Mouse (Mus musculus) gonadal fat pad, adult 2 months (tissue): ENCODE measurements around the gene Olfr1495. TPM values are rescaled to one million over a fixed set of nuclear protein-coding genes. Genes with fewer than 3 reads are reported as not detected.
"Not testable (repeated sequence)": the region's sequence is repeated elsewhere in the genome, so short reads cannot be mapped to it uniquely, and the experiment has no call there.

ENCODE experiments used
- DNase-seq: peaks from one replicate; pipeline ENCODE4 v3.0.0-alpha.2; 2012; ENCODE audit warnings: low read depth
- polyA plus RNA-seq: library from polyadenylated mRNA; depleted of rRNA; stranded (reverse); fragments of >200 nt; gene quantifications from 2 replicates; pipeline ENCODE4 v1.2.3, GENCODE M21; 2012; rRNA removed

The Olfr1495 gene
- not detected in 2 replicates for polyA plus RNA-seq

GRCm38 (mm10) chr19:13764306-13764705 is at the start of gene Olfr1495:
Olfr1495 (plus strand) TSS chr19:13764606.
- no peak for DNase-seq

- no peak for DNase-seq
These were observed 41.4 kb upstream of the Olfr1495 start, which contains the start of gene Olfr1493-ps1 for GRCm38 (mm10) chr19:13722978-13723377. Olfr1493-ps1 (plus strand) TSS chr19:13723278.

- DNase-seq = no peak
These were observed 25.0 kb upstream of the Olfr1495 start, which contains the start of gene Olfr1494 for GRCm38 (mm10) chr19:13739428-13739827. Olfr1494 (plus strand) TSS chr19:13739728.

GRCm38 (mm10) chr19:13749366-13749765 is 15.0 kb upstream of the Olfr1495 start:
- no peak for DNase-seq

GRCm38 (mm10) chr19:13768565-13769276 is 4.3 kb downstream of the Olfr1495 start:
- no peak for DNase-seq

GRCm38 (mm10) chr19:13777578-13777977 is 13.2 kb downstream of the Olfr1495 start, which contains the start of gene Olfr1496:
Olfr1496 (plus strand) TSS chr19:13777878.
- DNase-seq = no peak

GRCm38 (mm10) chr19:13798102-13798501 is 33.7 kb downstream of the Olfr1495 start, which contains the start of gene Olfr1497:
Olfr1497 (minus strand) TSS chr19:13798202.
- DNase-seq = no peak

- not testable (repeated sequence) for DNase-seq
These were observed 41.1 kb downstream of the Olfr1495 start for GRCm38 (mm10) chr19:13805486-13805885.

- no peak for DNase-seq
These were observed 48.4 kb downstream of the Olfr1495 start for GRCm38 (mm10) chr19:13812823-13813222.

GRCm38 (mm10) chr19:13818827-13819226 is 54.4 kb downstream of the Olfr1495 start:
- no peak for DNase-seq

GRCm38 (mm10) chr19:13819347-13819746 is 54.9 kb downstream of the Olfr1495 start, which contains the start of gene Olfr1499:
Olfr1499 (minus strand) TSS chr19:13819447.
- DNase-seq = no peak

Other genes starting within 250 kb of the Olfr1495 start
- not detected in 2 replicates for gene Olfr1480, start 236.7 kb upstream of the Olfr1495 start, polyA plus RNA-seq
- not detected in 2 replicates for gene Olfr1484, start 181.1 kb upstream of the Olfr1495 start, polyA plus RNA-seq
- gene Olfr1487, start 147.2 kb upstream of the Olfr1495 start, polyA plus RNA-seq = not detected in 2 replicates
- not detected in 2 replicates for gene Olfr1489, start 133.0 kb upstream of the Olfr1495 start, polyA plus RNA-seq
- not detected in 2 replicates for gene Olfr1490, start 113.5 kb upstream of the Olfr1495 start, polyA plus RNA-seq
- not detected in 2 replicates for gene Olfr1491, start 67.3 kb upstream of the Olfr1495 start, polyA plus RNA-seq
- gene Olfr1493-ps1, start 41.3 kb upstream of the Olfr1495 start, polyA plus RNA-seq = not detected in 2 replicates
- gene Olfr1494, start 24.9 kb upstream of the Olfr1495 start, polyA plus RNA-seq = not detected in 2 replicates
- gene Olfr1496, start 13.3 kb downstream of the Olfr1495 start, polyA plus RNA-seq = not detected in 2 replicates
- not detected in 2 replicates for gene Olfr1497, start 33.6 kb downstream of the Olfr1495 start, polyA plus RNA-seq
- gene Olfr1499, start 54.8 kb downstream of the Olfr1495 start, polyA plus RNA-seq = not detected in 2 replicates
- gene Olfr1500, start 65.9 kb downstream of the Olfr1495 start, polyA plus RNA-seq = not detected in 2 replicates
- gene Olfr1501, start 86.1 kb downstream of the Olfr1495 start, polyA plus RNA-seq = not detected in 2 replicates
- gene Olfr1502, start 97.2 kb downstream of the Olfr1495 start, polyA plus RNA-seq = not detected in 2 replicates
- not detected in 2 replicates for gene Olfr1504, start 133.3 kb downstream of the Olfr1495 start, polyA plus RNA-seq
- gene Olfr1505, start 148.9 kb downstream of the Olfr1495 start, polyA plus RNA-seq = not detected in 2 replicates